Mouse (Mus musculus): Measurements from ENCODE around the gene Tldc2.
A peak's percentile ranks its signal among the peaks of the same experiment; 100 is the strongest.

Tldc2 gene

DNA sequence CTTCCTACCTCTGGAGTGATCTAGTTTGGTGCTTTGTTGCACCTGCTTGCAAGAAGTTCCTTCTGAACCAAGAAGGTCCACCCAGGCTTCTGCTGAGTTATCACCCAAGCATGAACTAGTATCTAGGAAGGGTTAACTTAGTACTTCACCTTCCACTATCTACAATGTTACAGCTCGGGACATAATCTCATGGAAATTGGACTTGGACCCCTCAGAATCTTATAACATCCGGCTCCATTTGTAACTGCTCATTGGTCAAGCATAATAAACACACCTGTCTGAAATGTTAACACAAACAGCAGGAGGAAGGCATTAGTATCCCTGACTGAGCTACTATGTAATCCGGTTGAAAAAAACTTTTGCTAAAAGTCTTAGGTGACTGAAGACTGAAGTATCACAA, 40.5 kb downstream of the Tldc2 start:
- no peak for DNase-seq (ENCODE audit: low spot score in 2 of 2)

DNA sequence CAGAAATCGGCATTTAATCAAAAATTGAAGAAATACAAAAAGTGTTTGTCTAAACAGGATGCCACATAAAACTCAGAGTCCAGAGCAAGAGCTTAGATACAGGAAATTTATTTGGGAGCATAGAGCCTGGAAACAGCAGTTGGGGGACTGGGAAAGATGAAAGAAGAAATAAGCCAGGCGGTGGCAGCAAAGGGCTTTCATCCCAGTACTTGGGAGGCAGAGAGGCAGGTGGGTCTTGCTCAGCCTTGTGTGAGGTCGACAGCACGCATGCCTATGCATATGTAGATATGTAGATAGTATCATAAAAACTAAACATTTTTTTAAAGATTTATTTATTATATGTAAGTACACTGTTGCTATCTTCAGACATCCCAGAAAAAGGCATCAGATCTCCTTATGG, 41.2 kb downstream of the Tldc2 start:
- no peak for DNase-seq (ENCODE audit: low spot score in 2 of 2)

DNA sequence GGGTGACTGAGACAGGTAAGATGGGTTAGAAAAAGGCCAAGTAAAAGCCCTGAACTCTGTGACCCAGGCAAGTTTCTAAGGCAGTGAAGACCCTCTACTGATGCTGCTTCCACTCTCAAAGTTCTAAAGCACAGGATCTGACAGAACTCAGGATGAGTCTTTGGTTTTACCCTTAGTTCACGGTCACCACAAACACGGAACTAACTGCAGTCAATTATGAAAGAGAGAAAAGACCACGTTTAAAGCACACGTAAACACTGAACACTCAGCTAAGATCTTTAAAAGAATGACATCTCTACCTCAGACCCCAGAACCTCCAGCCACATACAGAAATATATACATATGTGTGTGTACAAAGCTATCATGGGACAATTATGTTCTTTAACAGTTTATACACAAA, 42.2 kb downstream of the Tldc2 start:
- no peak for DNase-seq (ENCODE audit: low spot score in 2 of 2)

DNA sequence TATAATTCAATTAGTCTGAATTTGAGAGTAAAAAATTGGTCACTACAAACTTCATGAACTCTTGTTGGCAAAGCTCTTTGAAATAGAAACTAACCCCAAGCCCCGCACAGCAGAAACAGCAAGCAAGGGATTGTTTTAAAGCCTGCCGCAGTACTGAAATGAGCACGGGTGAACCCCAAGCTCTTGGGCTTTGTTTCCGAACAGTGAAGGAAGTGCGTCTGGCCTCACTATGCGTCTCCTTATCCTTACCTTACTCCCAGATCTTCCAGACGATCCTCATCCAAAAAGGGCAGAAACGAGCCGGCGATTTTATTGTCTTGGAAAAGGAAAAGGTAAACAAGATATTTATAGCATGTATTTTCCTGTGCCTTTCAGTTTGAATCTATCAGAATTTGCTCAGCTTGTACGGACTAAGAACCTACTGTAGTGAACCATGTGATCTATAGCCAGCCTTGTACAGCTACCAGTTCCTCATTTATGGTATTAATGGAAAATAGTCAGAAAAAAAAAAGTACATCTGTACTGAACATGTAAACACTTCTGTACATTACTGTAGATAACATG, 42.8 kb downstream of the Tldc2 start:
- no peak for DNase-seq (ENCODE audit: low spot score in 2 of 2)

DNA sequence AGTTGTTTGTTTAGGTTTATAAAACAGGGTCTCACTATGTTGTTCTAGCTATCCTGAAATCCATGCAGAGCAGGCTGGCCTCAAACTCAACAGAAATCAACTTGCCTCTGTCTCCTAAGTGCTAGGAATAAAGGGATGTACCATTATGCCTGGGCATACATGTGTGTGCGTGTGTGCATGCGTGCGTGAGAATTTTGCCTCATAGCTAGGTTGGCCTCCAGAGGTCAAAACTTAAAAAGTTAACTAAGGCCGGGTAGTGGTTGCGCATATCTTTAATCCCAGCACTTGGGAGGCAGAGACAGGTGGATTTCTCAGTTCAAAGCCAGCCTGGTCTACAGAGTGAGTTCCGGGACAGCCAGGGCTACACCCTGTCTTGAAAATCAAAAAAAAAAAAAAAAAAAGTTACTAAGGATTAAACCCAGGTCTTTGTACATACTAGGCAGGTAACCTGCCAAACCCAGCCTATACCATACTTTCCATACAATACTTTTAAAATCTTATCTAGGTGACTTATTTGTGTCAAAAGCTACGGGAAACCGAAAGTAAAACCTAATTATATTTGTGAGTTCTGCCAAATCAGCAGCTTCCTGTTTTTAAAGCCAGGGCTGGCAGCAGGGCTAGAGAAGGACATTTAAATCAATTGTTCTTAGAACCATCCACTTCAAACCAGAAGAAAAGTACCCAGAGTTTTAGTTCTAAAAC, 44.1 kb downstream of the Tldc2 start:
- no peak for DNase-seq (ENCODE audit: low spot score in 2 of 2)

DNA sequence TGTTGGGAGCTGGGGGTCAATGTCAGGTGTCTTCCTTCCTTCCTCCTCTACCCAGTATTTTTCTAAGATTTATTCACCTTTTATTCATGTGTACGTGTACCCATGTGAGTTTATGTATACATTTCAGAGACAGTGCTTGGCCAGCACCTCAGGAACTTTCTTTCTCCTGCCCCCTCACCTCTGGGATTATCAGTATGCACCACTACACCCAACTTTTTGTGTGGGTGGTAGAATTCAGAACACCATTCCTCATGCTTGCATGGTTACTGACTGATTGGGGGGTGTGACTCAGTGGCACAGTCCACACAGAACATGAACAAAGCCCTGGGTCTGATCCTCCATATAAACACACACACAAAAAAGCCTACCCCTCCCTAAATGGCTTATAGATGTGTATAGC, 45.2 kb downstream of the Tldc2 start:
- DNase-seq (ENCODE audit: low spot score in 2 of 2): no peak

DNA sequence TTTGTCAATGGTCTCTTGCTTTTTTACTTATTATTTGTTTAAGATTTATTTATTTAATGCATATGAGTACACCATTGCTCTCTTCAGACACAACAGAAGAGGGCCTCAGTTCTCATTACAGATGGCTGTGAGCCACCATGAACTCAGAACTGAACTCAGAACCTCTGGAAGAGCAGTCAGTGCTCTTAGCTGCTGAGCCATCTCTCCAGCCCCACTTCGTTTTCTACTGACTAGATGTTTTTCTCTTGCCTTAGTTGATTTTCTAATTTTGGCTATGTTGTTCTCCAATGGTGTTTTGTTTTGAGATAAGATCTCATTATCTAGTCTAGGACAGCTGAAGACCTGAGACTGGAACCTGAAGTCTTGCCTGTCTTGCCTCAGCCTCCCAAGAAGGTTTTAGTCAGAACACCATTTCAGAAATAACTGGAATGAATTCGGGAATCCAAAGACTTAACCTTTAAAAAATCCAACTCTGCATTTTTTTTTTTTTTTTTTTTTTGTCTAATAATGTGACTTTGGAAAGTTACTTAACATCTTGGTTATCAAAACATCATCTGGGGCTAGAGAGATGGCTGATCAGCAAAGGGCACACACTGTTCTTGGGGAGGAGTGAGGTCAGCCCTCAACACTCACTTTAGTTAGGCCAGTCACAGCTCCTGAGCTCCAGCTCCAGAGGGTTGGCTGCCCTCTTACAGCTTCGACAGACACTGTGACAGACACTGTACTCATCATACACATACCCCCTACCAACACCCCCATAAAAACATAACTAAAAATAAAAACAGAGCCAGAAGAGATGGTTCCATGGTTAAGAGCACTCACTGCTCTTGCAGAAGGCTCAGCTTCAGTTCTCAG, 46.1 kb downstream of the Tldc2 start:
- no peak for DNase-seq (ENCODE audit: low spot score in 2 of 2)

DNA sequence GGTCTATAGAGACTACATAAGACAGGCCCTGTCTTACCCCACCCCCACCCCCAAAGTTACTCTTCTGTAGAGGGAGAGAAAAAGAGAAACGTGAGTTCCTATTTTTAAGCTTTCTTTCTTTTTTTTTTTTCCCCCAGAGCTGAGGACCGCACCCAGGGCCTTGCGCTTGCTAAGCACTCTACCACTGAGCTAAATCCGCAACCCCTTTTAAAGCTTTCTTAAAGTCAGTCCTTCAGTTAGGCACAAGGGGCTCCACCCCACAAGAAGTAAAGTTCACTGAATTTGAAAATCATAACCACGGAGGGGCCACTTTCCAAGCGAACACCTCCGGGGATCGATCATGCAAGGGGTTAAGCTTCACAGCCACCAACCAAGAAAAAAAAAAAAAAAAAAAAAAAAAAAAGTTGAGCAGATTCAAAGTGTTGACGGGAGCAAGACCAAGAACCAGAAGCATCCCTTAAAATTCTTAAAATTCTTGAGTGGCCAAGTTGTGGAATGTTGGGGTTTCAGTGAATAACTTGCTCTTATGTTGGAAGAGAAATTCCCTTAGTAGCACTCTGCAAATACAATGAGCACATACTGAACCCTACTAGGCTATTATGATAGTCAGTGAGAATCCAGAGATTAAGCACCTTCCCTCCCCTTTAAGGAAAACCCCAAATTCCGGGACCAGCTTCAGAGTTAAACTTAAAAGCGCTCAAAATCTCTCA, 47.1 kb downstream of the Tldc2 start:
- no peak for DNase-seq (ENCODE audit: low spot score in 2 of 2)

DNA sequence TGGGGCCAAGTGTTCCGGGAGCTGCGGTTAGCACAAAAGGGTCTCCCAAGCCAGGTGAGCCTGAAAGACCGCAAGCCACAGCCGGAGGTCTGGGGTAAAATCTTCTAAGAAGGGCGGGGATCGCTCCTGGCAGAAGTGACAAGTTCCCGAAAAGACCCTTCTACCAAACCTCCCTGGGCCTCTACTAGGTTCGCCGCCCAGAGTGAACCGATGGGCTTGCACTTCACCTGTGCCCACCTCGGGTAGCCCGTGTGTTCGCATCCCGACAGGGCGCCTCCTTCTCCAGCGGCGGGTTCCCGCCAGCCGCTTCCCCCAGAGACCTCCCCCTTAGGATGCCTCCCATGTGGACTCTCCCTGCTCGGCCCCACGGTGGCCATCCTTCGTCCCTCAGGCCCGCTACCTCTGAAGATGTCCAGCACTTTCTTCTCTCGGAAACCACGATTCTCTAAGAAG, 47.6 kb downstream of the Tldc2 start:
- peak; percentile 57 to 82 for DNase-seq (ENCODE audit: low spot score in 2 of 2)

DNA sequence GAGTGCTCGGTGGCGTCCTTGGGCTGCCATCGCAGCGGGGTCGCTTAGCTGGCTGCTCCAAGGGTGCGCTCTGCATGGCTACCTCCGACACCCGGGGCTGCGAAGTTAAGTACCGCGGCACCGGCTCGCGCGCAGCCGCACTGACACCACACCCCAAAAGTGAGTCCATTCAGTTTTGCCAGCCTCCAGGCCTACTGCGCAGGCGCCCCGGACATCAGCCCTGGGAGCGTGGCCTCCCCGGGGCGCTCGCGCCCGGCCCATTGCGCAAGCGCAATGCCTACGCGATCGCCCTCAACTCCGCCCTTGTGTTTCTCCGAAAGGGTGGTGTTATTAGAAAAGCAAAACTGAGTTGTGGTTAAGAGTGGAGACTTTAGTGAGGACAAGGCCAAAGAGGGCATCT, 48.2 kb downstream of the Tldc2 start, which contains the start of gene Samhd1:
Gene Samhd1, minus strand, starts transcription at position 252 of the 400 bp plus-strand sequence.
- peak; percentile 98 to 99 for DNase-seq (ENCODE audit: low spot score in 2 of 2)

DNA sequence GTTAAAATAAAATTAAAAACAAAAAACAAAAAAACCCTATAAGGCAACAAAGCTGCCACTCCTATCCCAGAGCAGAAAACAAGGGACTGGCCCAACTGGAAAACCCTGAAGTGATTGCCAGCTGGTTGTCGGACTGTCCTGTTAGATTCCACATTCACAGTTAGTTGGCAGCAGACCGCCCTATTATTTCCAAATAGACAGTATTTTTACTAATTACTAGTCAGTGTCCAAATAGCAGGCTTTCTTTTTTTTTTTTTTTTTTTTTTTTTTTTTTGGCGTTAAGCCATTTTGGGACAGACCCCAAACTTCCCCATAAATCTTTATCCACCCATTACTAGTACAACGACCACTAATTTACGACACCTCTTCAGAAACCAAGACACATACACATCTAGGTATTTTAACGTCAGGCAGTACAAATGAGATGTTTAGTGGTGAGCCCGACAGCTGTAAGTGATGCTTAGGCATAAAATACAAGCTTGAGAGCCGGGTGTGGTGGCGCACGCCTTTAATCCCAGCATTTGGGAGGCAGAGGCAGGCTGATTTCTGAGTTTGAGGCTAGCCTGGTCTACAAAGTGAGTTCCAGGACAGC, 48.8 kb downstream of the Tldc2 start:
- no peak for DNase-seq (ENCODE audit: low spot score in 2 of 2)

DNA sequence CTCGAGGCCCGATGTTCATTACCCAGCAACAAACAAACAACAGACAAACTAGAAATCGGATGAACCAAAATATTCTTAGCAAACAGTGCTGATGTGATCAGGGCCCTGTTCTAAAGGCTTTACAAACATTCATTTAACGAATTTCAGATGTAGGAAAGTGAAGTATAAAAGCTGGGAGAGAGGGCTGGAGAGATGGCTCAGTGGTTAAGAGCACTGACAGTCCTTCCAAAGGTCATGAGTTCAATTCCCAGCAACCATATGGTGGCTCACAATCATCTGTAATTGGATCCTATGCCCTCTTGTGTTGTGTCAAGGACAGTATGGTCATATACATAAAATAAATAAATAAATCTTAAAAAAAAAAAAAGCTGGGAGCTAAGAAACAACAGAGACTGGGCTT, 49.3 kb downstream of the Tldc2 start:
- no peak for DNase-seq (ENCODE audit: low spot score in 2 of 2)

DNA sequence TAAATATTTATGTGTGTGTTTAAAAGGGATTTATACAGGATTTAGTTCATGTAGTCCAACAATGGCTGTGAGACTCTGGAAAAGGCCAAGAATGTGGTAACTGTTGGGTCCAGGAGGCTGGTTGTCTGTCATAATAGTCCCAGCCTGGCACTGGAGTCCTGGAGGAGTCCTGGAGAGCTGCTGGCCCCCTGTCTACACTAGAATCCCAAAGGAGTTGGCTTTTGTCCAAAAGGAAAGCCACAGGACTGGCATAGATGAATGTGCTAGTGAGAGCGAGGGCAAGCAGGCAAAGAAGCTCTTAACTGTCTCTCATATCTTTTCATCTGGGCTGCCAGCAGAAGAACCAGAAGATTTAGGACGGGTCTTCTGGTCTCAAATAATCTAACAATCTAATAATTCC, 49.8 kb downstream of the Tldc2 start:
- DNase-seq (ENCODE audit: low spot score in 2 of 2): no peak

DNA sequence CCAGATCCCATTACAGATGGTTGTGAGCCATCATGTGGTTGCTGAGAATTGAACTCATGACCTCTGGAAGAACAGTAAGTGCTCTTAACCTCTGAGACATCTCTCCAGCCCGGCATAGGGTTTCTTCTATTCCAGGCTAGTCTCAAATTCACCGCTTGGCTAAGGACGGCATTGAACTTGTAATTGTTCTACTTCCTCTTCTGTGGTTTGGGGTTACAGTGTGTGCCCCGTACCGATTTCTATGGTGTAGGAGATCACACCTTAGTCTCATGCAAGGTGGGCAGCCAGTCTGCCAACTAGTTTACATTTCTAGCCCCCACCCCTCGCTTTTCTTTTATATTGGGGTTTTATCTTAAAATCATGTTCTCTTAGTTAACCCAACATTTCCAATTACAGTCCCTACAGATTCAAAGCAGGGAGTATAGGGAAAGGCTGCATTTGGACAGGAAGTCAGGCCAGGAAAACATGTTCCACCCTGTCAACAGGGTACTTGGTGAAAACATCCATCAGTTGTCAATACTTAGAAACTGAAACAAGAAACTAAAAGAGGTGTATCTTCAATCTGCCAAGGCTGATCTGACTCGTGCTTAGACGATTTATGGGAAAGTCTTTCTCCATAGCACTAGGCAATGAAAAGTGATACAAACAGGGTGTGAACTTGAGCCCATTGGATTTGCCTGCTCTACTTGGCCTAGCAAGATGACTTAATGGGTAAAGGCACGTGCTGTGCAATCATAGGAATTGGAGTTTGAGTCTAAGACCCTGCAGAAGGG, 51.3 kb downstream of the Tldc2 start:
- peak in 1 of 2 experiments; percentile 23 for DNase-seq (ENCODE audit: low spot score in 2 of 2)

DNA sequence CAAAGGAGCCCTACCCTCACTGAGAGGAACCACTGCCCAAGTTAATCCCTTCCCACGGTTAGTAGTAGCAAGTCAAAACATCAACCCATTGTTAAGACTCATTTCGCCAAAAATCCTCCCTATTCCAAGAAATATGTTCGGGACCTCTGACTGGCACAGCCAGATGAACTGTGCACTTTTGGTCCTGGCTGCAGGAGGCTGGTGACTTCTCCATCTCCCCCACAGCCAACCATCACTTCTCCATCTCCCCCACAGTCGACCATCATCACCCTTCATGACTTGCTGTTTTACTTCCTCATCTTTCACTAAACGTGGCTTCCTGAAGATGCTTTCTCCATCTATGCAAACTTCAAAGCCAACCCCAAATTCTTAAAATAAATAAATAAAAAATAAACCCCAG, 52.0 kb downstream of the Tldc2 start:
- no peak for DNase-seq (ENCODE audit: low spot score in 2 of 2)

DNA sequence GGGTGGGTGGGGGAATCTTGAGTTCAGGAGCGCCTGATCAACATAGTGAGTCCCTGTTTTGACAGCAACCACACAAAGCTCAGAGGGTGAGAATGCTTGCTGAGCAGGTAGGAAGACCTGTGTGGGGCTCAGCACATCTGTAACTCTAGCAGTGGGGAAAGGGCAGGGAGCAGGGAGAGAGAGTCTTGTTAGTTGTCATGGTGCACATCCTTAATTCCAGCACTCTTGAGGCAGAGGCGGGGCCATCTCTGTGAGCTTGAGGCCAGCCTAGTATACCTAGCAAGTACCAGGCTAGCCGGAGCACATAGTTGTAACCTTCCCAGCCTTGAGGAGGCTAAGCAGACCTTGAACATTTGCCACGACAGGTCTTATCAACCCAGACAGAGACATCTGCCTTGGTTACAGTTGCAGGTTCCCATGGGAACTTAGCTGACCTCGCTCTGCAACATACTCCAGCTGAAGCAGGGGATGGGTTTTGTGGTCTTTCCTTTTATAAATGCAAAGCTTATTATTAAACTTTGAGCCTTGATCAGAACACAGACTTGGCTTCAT, 52.5 kb downstream of the Tldc2 start:
- DNase-seq (ENCODE audit: low spot score in 2 of 2): no peak

DNA sequence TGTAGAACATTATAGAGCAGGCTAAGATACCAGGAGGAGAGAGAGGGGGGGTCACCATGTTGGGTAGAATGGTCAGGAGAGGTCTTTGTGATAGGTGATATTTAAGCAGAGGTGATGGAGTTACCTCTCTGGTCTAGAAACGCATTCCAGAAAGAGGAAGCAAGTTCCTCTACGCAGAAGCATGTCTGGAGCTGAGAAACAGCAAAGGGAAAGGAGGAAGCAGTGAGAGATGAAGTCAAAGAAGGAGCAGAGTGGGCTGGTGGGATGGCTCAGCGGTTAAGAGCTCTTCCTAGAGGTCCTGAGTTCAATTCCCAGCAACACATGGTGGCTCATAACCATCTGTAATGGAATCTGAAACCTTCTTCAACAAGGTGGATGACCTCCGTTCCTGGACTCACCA, 55.1 kb downstream of the Tldc2 start:
- no peak for DNase-seq (ENCODE audit: low spot score in 2 of 2)

DNA sequence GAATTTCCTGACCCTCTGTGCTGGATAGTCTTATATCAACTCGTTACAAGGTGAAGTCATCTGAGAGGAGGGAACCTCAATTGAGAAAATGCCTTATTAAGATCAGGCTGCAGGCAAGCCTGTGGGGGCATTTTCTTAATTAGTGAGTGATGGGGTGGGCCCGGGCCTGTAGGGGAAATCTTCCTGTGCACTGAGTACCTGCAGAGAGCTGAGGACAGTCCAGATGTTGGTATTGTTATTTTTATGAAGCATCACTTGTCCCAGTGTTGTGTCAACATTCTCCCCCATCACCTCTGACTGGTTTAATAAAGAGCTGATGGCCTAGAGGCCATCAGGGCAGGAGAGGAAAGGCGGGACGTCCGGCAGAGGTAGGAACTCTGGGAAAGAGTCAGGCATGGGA, 57.3 kb downstream of the Tldc2 start:
- no peak for DNase-seq (ENCODE audit: low spot score in 2 of 2)

DNA sequence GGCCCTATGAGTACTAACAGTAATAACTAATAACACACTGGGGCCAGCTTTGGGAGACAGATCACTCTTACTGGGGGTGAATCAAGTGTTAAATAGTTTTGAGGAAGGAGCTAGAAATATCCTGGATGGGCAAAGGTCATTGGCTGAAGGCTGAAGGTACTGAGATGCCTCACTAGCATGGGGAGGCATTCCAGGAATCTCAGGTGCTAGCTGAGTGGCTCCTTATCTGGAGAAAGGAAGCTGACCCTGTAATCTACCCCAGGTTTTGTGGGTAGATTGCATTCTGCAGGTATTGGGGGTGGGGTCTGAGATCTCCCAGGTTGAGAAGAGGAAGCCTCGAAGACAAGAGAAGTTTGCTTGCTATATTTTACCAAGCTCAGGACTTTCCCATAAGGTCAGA, 58.3 kb downstream of the Tldc2 start:
- DNase-seq (ENCODE audit: low spot score in 2 of 2): no peak
